Mouse (Mus musculus) frontal cortex, adult (tissue): Measurements from ENCODE around the gene Tubg1.
"Not testable (repeated sequence)": the region's sequence is repeated elsewhere in the genome, so short reads cannot be mapped to it uniquely, and the experiment has no call there.

ENCODE experiments used
- ATAC-seq: cut with Nextera tagmentation; 2 replicates; pipeline ENCODE4 v1.9.2; 2017; ENCODE audit warnings: mild to moderate bottlenecking, moderate library complexity, mixed read lengths; ENCODE audit not compliant: low TSS enrichment

Gene Tubg1

GRCm38 (mm10) chr11:101141088-101141487 is 21.4 kb downstream of the Tubg1 start:
- no peak for ATAC-seq

- no peak for ATAC-seq
These were observed 22.7 kb downstream of the Tubg1 start for GRCm38 (mm10) chr11:101142215-101142967.

GRCm38 (mm10) chr11:101143338-101144225 is 23.8 kb downstream of the Tubg1 start:
- ATAC-seq: peak; percentile 47; the same call in 1 of the 2 replicates

- no peak for ATAC-seq
These were observed 26.6 kb downstream of the Tubg1 start for GRCm38 (mm10) chr11:101146377-101146776.

- no peak for ATAC-seq
These were observed 29.0 kb downstream of the Tubg1 start for GRCm38 (mm10) chr11:101148751-101149150.

- ATAC-seq: no peak
These were observed 29.7 kb downstream of the Tubg1 start for GRCm38 (mm10) chr11:101149178-101150105.

GRCm38 (mm10) chr11:101151063-101151462 is 31.3 kb downstream of the Tubg1 start:
- no peak for ATAC-seq

DNA sequence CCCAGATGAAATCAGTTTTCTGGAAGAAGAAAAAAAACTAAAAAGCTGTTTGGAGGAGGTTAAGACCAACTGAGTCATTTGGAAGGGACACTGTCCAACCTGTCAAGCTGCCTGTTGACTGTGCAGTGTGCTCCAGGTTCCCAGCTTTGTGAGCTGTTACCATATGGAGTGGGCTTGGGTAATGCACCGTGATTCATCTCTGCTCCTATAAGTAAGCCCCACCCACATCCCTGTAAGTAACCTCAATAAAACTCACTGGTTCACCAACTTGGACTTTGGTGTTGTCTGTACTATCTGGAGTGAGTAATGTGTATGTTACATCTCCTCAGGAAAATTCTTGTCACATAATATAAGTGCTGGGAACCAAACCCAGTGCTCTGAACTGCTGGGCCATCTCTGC is 33.1 kb downstream of the Tubg1 start:
- ATAC-seq: no peak

DNA sequence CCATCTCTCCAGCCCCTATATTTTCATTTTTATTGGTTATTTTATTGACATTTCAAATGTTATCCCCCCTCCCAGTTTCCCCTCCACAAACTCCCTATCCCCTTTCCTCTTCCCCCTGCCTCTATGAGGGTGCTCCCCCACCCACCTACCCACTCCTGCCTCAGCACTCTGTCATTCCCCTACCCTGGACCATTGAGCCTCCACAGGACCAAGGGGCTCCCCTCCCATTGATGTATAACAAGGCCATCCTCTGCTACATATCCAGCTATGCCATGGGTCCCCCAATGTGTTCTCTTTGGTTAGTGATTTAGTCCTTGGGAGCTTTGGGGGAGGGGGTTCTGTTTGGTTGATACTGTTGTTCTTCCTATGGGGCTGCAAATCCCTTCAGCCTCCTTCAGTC is 34.9 kb downstream of the Tubg1 start:
- no peak for ATAC-seq

GRCm38 (mm10) chr11:101155151-101155550 is 35.4 kb downstream of the Tubg1 start:
- ATAC-seq: no peak

GRCm38 (mm10) chr11:101155728-101156371 is 36.1 kb downstream of the Tubg1 start, which contains the start of gene Tubg2:
TSS of gene Tubg2 (plus strand) at chr11:101155907.
- peak; percentile 92 for ATAC-seq

GRCm38 (mm10) chr11:101160151-101160550 is 40.4 kb downstream of the Tubg1 start:
- ATAC-seq: not testable (repeated sequence)

DNA sequence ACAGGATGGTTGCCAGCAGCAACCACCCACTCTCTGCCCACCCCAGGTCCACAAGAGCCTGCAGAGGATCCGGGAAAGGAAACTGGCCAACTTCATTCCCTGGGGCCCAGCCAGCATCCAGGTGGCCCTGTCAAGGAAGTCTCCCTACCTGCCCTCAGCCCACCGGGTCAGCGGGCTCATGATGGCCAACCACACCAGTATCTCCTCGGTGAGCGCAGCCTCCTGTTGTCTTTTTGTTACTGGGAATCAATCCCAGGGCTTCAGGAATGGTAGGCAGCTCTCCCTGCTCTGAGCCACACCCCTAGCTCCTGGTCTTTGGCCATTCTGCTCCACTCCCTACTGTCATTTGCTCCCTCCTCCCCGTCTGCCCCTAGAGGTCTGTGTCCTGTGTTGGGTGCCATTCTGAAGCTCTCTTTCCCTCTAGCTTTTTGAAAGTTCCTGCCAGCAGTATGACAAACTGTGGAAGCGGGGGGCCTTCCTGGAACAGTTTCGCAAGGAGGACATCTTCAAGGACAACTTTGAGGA is 41.3 kb downstream of the Tubg1 start:
- ATAC-seq: not testable (repeated sequence)

DNA sequence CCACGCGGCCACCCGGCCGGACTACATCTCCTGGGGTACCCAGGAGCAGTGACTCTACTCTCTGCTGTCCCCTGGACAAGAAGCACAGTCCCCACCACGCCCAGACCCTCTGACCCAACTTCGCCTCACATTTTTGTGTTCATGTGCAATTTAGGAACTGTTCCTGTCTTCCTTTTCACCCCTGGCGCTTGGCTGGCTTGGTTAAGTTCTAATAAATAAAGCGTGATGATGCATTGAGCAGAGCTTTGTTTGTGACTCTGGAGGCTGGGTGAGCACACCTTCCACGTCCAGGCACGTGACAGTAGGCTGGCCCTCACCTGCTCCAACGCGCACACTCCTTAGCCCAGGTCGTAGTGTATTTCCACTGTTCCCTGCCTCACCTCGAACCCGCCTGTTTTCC is 41.8 kb downstream of the Tubg1 start:
- ATAC-seq: no peak

DNA sequence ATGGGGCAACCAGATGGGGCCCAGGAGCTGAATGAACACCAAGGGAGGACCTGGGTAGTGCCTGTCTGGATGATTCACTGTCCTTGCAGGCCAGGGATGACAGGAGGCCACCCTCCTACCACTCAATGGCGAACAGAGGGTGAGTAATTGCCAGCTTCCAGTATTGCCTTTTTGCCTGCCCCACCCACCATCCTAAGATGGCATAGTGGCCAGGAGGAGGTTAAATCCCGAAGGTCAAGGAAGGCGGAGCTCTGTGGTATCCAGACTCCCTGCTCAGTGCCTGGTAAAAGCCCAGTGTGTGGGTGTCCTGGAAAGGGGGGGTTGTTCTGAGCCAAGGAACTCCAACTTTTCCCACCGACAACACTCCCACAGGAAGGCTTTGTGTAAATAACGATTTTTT is 42.6 kb downstream of the Tubg1 start:
- ATAC-seq: no peak

DNA sequence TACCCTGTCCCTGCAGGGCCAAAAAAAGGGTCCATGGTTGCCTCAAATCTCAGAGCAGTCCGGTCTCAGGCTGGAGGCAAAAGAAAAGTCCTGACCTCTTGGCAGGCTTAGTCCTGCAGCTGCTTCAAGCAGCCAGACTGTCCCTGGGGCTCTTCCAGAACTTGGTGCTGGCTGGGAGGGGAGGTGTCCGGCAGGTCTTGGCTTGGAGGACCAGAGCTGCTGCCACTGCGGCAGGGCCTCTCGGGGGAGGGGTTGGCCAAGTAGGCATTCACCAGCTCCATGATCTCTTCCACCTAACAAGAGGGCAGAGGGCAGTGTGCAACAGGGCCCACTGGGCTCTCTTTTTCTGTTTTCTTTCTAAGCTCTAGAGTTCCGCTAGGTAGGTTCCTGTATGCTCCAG is 43.0 kb downstream of the Tubg1 start:
- no peak for ATAC-seq

GRCm38 (mm10) chr11:101163476-101164350 is 44.0 kb downstream of the Tubg1 start:
- no peak for ATAC-seq

DNA sequence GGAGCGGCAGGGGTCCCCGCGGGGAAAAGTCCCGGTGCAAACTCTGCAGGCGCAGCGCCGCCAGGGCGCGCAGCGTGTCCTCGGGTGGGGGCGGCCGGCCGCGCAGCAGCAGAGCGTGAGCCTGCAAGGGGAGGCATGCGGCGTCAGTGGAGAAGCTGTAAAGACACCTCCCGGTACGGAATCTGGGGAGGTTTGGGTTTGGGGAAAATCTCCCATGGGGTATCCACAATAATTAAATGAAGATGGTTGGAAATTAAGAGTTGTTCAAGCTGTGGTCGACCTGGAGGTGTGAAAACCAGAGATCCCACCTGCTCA is 44.6 kb downstream of the Tubg1 start:
- ATAC-seq: no peak

DNA sequence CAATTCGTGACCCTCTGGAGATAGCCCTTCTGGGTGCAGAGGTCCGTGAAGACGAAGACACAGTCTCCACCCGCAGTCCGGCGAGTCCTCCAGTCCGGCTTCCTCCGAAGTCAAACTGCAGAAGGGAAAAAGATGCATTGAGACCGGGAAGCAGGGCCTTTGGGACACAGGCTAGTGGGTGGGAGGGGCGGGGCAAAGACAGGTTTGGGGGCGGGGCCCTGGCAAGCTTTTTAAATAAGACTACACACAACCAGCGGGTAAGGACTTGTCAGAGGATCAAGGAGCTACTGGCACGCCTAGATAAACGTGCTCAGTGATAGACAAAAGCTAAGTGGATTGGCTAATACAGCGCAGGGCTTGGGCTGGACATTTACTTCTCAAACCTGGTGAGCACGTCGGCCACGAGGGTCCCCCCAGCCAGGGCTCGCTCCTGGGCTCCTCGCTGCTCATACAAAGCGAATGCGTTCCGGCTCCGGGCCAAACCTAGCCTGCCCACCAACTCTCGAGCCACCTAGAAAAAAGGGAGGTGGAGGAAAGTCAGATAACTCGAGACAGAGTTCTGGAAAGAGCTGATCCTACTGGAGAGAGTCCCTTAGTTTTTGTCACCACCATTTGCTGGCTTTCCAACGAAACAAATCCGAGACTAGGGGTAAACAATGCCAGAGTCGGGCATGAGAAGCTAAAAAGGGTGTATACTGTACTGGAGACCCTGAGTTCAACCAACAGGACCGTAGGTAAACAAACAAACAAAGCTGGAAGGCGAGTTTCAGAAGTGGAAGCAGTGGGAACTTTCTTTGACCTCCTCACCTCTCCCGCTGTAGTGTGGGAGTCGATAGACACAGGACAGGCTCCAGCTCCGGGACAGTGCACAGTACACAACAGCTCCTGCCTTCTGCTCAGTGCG is 45.2 kb downstream of the Tubg1 start:
- no peak for ATAC-seq
